Mouse (Mus musculus): ENCODE data around the gene Tesk1. TPM values are rescaled to one million over a fixed set of nuclear protein-coding genes. Genes with fewer than 3 reads are reported as not detected.
"Not testable (repeated sequence)": the region's sequence is repeated elsewhere in the genome, so short reads cannot be mapped to it uniquely, and the experiment has no call there.

Tesk1 gene
- total and polyA plus RNA-seq, 2 experiments from 2014 or later: 18.9 to 184 TPM

DNA sequence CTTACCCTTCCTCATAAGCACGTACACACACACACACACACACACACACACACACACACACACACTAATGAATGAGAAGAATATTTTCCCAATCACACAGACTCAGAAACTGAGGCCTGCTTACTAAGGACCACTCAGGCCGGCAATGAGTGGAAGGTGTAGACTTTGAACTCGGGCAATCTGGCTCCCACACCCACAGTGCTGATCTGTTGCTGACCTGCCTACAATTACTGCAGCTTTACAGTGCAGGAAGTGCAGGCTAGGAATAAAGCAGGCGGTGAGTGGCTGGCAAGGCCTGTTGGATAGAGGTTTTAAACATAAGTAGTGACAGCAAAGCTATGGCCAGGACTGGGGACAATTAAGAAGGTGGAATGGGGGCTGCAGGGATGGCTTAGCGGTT, 39.2 kb downstream of the Tesk1 start:
- 84% methylated on average over 5 of the region's 5 CpGs for WGBS
- H3K4me1 ChIP-seq (ENCODE audit: insufficient read depth, low read length): no peaks in the 10 kb centered on the region
- no peak overlapping the region for H3K9ac ChIP-seq (replicated peaks; ENCODE audit: low read length, poor library complexity, severe bottlenecking)
- DNase-seq (ENCODE audit: low spot score) (no peak), ATAC-seq (ENCODE audit: low FRiP score) (no peak)
- H3K4me3 ChIP-seq (ENCODE audit: low read depth, low read length): no peak overlapping the region
- H3K9me3 ChIP-seq (ENCODE audit: low read length): no peaks in the 10 kb centered on the region
- H3K27ac ChIP-seq (ENCODE audit: low read depth, low read length): no peak overlapping the region
- H3K4me2 ChIP-seq (ENCODE audit: low read depth, low read length, poor library complexity, severe bottlenecking): no peak overlapping the region
- no peaks in the 10 kb centered on the region for H3K27me3 ChIP-seq (ENCODE audit: insufficient read depth, low read length)
- no peak for TF ChIP-seq CTCF (IDR thresholded peaks at IDR 0.05)
- no peaks in the 10 kb centered on the region for H3K36me3 ChIP-seq (ENCODE audit: insufficient read depth, low read length)

DNA sequence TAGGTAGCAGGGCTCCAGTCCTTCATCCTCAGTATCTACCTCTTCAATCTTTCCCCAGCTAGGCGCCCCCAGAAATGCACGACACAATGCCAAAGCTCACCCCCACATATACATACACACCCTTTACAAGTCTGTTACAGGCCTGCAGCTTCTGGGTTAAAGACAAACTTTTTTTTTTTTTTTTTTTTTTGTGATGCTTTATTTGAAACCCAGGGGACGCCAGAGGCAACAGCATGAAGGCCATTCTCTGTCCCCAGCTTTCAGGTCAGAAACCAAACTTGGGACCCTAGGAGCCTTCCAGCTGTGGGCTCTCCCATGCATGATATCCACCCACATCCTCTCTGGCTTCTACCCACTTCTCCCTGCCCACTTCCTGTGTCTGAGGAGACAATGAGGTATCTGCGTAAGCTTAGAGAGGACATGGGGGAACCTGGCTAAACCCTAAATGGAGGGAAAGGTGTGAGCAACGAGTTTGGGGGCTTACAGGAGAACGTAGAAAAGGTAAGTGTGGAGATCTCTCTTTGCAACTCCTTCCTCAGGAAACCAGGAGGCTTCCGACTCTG, 40.2 kb downstream of the Tesk1 start:
- TF ChIP-seq CTCF (IDR thresholded peaks at IDR 0.05): no peak
- no peaks in the 10 kb centered on the region for H3K36me3 ChIP-seq (ENCODE audit: insufficient read depth, low read length)
- H3K9me3 ChIP-seq (ENCODE audit: low read length): no peaks in the 10 kb centered on the region
- H3K4me3 ChIP-seq (ENCODE audit: low read depth, low read length): no peak overlapping the region
- no peak overlapping the region for H3K9ac ChIP-seq (replicated peaks; ENCODE audit: low read length, poor library complexity, severe bottlenecking)
- no peaks in the 10 kb centered on the region for H3K4me1 ChIP-seq (ENCODE audit: insufficient read depth, low read length)
- WGBS: 69% methylated on average over 7 of the region's 7 CpGs
- no peak overlapping the region for H3K4me2 ChIP-seq (ENCODE audit: low read depth, low read length, poor library complexity, severe bottlenecking)
- no peak overlapping the region for H3K27ac ChIP-seq (ENCODE audit: low read depth, low read length)
- no peak for DNase-seq (ENCODE audit: low spot score)
- no peak for ATAC-seq (ENCODE audit: low FRiP score)
- no peaks in the 10 kb centered on the region for H3K27me3 ChIP-seq (ENCODE audit: insufficient read depth, low read length)

DNA sequence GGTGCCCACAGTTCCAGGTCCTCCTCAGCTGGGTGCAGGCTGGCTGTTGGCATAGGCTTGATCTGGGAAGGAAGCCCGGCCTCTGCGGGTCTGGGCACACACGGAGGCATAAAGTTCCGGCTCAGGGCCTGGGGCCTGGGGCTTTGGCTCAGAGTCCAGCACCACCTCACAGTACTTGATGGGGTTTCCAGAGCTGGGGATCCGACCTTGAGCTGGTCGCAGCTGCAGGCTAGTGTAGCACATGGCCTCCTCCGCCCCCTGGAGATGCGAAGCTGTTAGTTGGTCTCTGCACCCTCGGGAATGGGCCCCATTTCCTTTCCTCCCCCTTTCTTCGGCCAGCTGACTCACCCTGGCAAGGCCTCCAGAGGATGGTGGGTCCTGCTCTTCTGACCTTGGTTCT, 40.9 kb downstream of the Tesk1 start:
- no peaks in the 10 kb centered on the region for H3K36me3 ChIP-seq (ENCODE audit: insufficient read depth, low read length)
- H3K27ac ChIP-seq (ENCODE audit: low read depth, low read length): no peak overlapping the region
- WGBS: 75% methylated on average over 10 of the region's 10 CpGs
- TF ChIP-seq CTCF (IDR thresholded peaks at IDR 0.05): no peak
- no peaks in the 10 kb centered on the region for H3K4me1 ChIP-seq (ENCODE audit: insufficient read depth, low read length)
- no peak overlapping the region for H3K4me3 ChIP-seq (ENCODE audit: low read depth, low read length)
- H3K4me2 ChIP-seq (ENCODE audit: low read depth, low read length, poor library complexity, severe bottlenecking): no peak overlapping the region
- H3K9ac ChIP-seq (replicated peaks; ENCODE audit: low read length, poor library complexity, severe bottlenecking): no peak overlapping the region
- no peaks in the 10 kb centered on the region for H3K27me3 ChIP-seq (ENCODE audit: insufficient read depth, low read length)
- ATAC-seq (ENCODE audit: low FRiP score) (no peak), DNase-seq (ENCODE audit: low spot score) (no peak)
- no peaks in the 10 kb centered on the region for H3K9me3 ChIP-seq (ENCODE audit: low read length)

DNA sequence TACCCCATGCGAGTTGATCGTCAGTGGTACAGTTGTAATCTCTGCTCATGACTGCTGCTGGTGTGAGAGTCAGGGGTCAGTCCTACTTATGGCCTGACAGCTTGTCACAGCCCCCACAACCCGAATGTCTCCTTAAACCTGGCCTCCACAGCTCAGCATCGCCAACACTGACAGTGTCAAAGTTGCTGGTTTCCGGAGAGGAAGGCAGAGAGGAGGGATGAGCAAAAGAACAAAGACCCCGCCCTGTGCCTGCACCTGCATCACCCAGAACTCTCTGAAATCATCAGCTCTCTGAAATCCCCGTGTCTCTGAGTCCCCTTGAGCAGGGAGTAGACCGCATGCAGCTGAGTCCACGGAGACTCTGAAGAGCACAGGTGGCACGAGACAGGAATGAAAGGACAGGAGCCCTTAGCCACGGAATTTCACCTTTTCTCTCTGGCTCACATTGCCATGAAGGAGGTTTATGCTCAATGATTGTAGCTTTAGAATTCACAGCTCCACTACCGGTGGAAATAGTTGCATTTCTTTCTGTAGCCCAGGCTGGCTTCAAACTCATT, 41.9 kb downstream of the Tesk1 start, which contains the start of gene Sit1:
Sit1 (minus strand) TSS at position 200 of the 557 bp plus-strand sequence.
- Histone ChIP-seq H3K9ac (replicated peaks; ENCODE audit: low read length, poor library complexity, severe bottlenecking) (no peak within 1 kb of the TSS), H3K4me2 (ENCODE audit: low read depth, low read length, poor library complexity, severe bottlenecking) (no peak within 1 kb of the TSS), H3K4me3 (ENCODE audit: low read depth, low read length) (no peak within 1 kb of the TSS), H3K27me3 (ENCODE audit: insufficient read depth, low read length) (no peaks in the 10 kb centered on the region), H3K36me3 (ENCODE audit: insufficient read depth, low read length) (no peaks in the 10 kb centered on the region), H3K27ac (ENCODE audit: low read depth, low read length) (no peak within 1 kb of the TSS), H3K9me3 (ENCODE audit: low read length) (no peaks in the 10 kb centered on the region), H3K4me1 (ENCODE audit: insufficient read depth, low read length) (no peaks in the 10 kb centered on the region)
- no peak for TF ChIP-seq CTCF (IDR thresholded peaks at IDR 0.05)
- WGBS: 62% methylated on average over 12 of the region's 12 CpGs
- ATAC-seq (ENCODE audit: low FRiP score) (no peak), DNase-seq (ENCODE audit: low spot score) (no peak)

DNA sequence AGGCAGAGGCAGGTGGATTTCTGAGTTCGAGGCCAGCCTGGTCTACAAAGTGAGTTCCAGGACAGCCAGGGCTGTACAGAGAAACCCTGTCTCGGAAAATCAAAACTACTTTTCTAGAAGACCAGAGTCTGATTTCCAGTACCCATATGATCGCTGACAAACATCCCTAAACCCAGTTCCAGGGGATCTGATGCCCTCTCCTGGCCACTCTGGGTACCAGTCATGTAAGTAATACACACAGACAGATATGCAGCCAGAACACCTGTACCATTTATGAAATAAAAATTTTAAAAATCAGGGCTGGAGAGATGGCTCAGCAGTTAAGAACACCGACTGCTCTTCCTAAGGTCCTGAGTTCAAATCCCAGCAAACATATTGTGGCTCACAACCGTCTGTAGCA, 43.9 kb downstream of the Tesk1 start:
- H3K4me3 ChIP-seq (ENCODE audit: low read depth, low read length); ATAC-seq (ENCODE audit: low FRiP score); H3K9ac ChIP-seq (replicated peaks; ENCODE audit: low read length, poor library complexity, severe bottlenecking); H3K9me3 ChIP-seq (ENCODE audit: low read length); H3K4me2 ChIP-seq (ENCODE audit: low read depth, low read length, poor library complexity, severe bottlenecking); H3K4me1 ChIP-seq (ENCODE audit: insufficient read depth, low read length); H3K36me3 ChIP-seq (ENCODE audit: insufficient read depth, low read length); H3K27me3 ChIP-seq (ENCODE audit: insufficient read depth, low read length); DNase-seq (ENCODE audit: low spot score); H3K27ac ChIP-seq (ENCODE audit: low read depth, low read length): not testable (repeated sequence)
- 86% methylated on average over 5 of the region's 5 CpGs for WGBS
- TF ChIP-seq CTCF (IDR thresholded peaks at IDR 0.05): peak; percentile 37; the same call in 1 of the 2 replicates

DNA sequence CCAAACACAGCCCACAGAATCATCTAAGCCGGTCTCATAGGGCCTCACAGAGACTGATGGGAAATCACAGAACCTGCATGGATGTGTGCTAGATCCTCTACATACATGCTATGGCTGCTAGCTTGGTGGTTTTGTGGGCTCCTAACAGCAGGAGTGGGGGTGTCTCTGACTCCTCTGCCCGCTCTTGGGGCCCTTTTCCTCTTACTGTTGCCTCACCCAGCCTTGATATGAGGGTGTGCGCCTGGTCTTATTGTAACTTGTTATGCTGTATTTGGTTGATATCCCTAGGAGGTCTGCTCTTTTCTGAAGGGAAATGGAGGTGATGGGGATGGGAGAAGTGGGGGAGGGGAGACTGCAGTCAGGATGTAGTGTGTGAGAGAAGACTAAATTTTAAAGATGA, 47.9 kb downstream of the Tesk1 start:
- 95% methylated on average over 3 of the region's 3 CpGs for WGBS
- H3K4me1 ChIP-seq (ENCODE audit: insufficient read depth, low read length): no peaks in the 10 kb centered on the region
- no peak overlapping the region for H3K4me2 ChIP-seq (ENCODE audit: low read depth, low read length, poor library complexity, severe bottlenecking)
- H3K4me3 ChIP-seq (ENCODE audit: low read depth, low read length): no peak overlapping the region
- no peak overlapping the region for H3K9ac ChIP-seq (replicated peaks; ENCODE audit: low read length, poor library complexity, severe bottlenecking)
- no peaks in the 10 kb centered on the region for H3K36me3 ChIP-seq (ENCODE audit: insufficient read depth, low read length)
- no peak for TF ChIP-seq CTCF (IDR thresholded peaks at IDR 0.05)
- DNase-seq (ENCODE audit: low spot score): no peak
- H3K9me3 ChIP-seq (ENCODE audit: low read length): no peaks in the 10 kb centered on the region
- no peak overlapping the region for H3K27ac ChIP-seq (ENCODE audit: low read depth, low read length)
- H3K27me3 ChIP-seq (ENCODE audit: insufficient read depth, low read length): no peaks in the 10 kb centered on the region
- ATAC-seq (ENCODE audit: low FRiP score): no peak

Data from midbrain, postnatal 0 days (tissue).